Mouse (Mus musculus) lung, postnatal 14 days (tissue): ENCODE measurements around the gene Cpne4.

Source experiments
- DNase-seq: peaks from one replicate; pipeline ENCODE4 v3.0.0; 2021

The Cpne4 gene

DNA sequence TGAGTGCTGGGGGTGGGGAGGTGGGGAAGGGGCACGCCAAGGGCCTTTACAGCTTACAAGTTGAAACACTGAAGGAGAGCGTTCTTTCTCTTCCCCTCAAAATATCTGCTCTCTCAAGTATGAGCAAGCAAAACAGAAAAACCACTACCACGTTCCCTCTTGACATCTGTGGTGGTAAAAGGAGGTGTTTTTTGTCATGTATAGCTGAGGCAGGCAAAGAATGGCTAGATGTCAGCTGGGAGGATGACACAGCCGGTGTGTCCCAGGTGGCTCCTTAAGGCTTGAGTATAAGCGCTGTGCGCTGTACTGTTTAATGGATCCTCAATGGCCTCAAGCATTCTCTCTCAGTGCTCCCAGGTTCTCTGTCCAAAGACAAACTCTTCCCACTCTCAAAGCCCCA is 331.5 kb downstream of the Cpne4 start:
- no peak for DNase-seq

GRCm38 (mm10) chr9:104890517-104890916 is 343.4 kb downstream of the Cpne4 start:
- DNase-seq, result no peak

GRCm38 (mm10) chr9:104895360-104895759 is 348.3 kb downstream of the Cpne4 start:
- DNase-seq, result no peak

GRCm38 (mm10) chr9:104901118-104901517 is 354.0 kb downstream of the Cpne4 start:
- no peak for DNase-seq

DNA sequence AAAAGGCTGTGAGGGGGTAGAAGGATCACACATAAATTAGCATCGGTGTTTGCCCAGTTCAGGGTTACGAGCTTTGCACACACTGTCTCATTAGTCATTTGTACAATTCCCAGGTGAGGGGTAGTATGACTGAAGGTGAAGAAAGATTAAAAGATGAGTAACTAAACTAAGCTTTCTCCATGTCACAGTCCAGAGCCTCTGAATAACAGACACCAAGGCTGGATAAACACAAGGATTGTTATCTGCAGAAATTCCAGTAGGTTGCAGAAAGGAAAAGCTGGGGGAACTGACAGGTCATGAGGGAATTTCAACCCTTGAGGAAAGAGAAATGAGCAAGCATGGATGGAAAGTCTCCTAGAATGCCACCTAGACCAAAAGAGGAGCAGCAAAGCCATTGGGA is 354.7 kb downstream of the Cpne4 start:
- DNase-seq, result no peak

- no peak for DNase-seq
Measured at GRCm38 (mm10) chr9:104912686-104913085, 365.6 kb downstream of the Cpne4 start.

GRCm38 (mm10) chr9:104913327-104913726 is 366.2 kb downstream of the Cpne4 start:
- no peak for DNase-seq

DNA sequence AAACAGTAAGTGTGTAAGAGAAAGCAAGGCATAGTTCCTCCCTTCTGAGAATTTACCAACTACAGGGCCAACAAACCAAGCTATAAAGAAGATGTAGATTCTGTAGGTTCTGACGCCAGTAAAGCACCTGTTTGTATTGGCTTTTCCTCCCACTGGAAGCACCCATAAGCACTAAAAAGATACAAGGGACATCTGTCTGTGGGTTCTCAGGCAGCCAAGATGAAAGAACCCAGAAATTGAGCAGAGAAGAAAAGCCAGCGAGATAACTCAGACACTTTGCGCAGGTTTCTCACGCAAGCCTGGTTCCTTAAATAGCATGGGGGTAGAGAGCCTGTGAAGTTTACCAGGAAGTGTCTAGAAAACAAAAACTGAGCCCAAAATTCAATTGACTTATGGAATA is 374.1 kb downstream of the Cpne4 start:
- no peak for DNase-seq

DNA sequence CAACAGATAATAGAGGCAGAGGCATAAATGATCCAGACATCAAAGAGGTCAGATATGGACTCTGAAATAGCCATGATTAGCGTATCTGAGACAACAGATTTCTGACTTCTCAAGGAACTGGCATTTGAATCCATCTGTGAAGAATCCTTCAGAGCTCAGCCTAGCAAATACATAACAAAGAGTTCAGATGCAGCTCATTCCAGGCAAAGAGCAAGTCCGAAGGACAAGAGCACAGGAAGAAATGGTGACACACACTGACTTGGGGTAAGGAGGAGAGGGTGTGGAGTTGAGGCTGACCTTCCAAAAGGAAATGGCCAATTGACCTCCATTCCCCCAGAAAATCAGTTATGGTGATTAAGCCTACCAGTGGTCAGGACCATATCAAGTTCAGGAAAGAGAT is 375.0 kb downstream of the Cpne4 start:
- no peak for DNase-seq

- DNase-seq, result no peak
Measured at GRCm38 (mm10) chr9:104928806-104929205, 381.7 kb downstream of the Cpne4 start.

- DNase-seq, result no peak
Measured at GRCm38 (mm10) chr9:104940389-104940788, 393.3 kb downstream of the Cpne4 start.

DNA sequence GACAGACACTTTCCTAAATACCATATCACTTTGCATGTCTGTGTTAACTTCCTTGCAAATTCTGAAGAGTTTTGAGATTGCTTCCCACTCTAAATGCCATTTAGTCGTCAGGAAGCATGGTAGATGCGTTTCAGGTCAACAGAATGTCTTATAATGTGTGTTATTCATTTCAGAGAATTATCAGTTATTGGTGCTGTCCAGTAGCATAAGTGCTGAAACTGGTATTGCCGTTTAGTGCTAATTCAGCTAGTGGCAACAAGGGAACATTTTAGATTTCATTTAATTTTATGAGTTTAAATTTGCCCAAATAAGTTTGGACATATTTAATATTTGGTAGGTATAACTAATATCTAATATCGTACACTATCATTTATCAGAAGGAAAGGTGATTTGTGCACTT is 403.5 kb downstream of the Cpne4 start:
- DNase-seq, result no peak

DNA sequence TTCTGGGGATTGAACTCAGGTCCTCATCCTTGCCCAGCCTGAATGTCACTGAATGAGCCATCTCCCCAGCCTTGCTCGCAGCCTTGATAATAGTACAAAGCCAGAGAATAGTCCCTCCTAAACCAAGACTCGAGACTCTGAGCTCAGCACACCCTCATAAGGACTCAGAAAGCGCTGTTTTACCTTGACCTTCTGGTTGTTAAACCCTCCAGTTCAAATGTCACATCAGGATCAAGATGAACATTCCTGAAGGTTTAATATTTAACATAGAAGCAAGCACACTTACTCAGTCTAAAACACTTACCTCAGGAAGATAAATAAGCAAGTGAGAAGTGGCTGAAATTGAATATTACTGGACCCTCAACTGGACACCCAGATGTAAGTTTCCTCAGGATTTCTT is 405.1 kb downstream of the Cpne4 start:
- DNase-seq, result no peak

DNA sequence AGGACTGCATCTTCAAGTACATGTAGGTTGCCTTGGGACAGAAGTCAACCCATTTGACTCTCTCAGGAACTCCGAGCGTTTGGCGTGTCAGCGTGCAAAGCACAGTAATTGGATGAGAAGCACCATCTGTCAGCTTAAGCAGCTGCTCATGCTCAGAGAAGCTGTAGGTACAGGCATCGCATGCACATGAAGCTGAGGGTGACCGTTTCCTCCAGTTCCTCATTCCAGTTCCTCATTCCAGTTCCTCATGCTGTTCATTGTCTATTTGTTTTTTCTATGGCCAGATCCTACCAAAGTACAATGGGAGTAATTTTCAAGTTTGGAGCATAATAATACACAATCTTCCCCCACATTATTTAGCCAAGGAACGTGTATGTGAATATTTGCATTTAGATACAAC is 425.7 kb downstream of the Cpne4 start:
- DNase-seq, result no peak

GRCm38 (mm10) chr9:104981934-104982548 is 435.0 kb downstream of the Cpne4 start:
- DNase-seq, result no peak

GRCm38 (mm10) chr9:104998225-104998624 is 451.1 kb downstream of the Cpne4 start:
- DNase-seq, result no peak

GRCm38 (mm10) chr9:105010721-105011120 is 463.6 kb downstream of the Cpne4 start:
- no peak for DNase-seq

GRCm38 (mm10) chr9:105018186-105018585 is 471.1 kb downstream of the Cpne4 start:
- no peak for DNase-seq

GRCm38 (mm10) chr9:105028311-105028710 is 481.2 kb downstream of the Cpne4 start:
- no peak for DNase-seq

GRCm38 (mm10) chr9:105032572-105032971 is 485.5 kb downstream of the Cpne4 start:
- DNase-seq, result no peak

DNA sequence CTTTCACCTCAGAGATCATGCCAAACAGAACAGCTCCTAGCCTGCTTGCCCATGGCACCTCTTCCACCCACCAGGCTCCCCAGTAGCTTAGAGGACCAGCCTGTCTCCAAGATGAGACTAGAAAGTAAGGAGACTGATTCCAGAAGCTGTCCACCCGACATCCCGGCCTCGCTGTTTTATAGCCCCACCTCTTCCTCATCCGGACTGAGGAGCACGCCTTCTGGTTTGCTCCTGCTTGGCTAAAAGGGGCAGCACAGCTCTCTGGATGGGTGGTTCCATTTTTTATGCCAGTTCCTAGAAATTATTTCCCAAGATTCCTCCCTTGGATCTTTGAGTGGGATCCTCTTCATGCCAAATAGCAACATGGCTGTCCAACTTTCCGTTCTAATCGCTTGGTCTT is 486.6 kb downstream of the Cpne4 start:
- no peak for DNase-seq

GRCm38 (mm10) chr9:105037847-105038246 is 490.8 kb downstream of the Cpne4 start:
- DNase-seq, result no peak

DNA sequence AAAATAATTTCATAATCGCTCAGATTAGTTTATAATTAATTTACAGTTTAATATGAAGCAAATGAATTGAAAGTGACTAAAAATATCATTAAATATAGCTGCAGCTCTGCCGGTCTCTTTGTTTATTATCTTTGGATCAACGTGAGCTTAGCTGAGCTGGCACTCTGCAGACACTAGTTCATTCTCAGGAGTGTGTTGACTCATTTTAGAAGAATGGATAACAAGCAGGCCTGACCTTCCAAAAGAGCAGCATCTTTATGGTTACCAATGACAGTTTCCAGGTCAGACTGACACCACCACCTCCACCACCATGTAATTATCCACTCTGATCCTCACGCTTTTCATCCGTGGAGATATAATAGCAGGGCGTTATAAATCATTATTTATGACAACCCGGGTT is 498.9 kb downstream of the Cpne4 start:
- DNase-seq, result no peak

DNA sequence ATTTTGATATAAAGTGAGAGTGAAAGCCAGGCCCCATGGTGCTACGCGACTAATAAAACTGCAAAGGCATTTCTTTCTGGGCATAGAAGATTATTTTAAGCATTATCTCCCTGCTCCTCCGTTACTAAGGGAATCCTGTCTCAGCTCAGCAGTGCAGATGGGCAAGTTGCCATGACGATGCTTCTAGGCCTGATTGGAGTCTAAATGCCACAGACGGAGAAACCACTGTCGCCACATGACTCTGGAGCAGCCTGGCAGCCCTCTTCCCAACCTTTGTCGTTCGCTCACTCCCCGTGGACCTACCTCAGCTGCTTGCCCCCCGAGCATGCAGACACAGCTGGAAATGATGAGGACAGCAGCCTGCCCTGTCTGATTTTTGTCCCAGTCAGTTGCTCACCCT is 501.3 kb downstream of the Cpne4 start:
- DNase-seq, result no peak

GRCm38 (mm10) chr9:105049636-105050035 is 502.6 kb downstream of the Cpne4 start:
- DNase-seq, result no peak

GRCm38 (mm10) chr9:105050257-105050656 is 503.2 kb downstream of the Cpne4 start:
- no peak for DNase-seq
